Mouse (Mus musculus) cerebellum, adult 18-20 months (tissue): ENCODE data around the gene Casq2.
"Not testable (repeated sequence)": the region's sequence is repeated elsewhere in the genome, so short reads cannot be mapped to it uniquely, and the experiment has no call there.

Experiments
- DNase-seq, 2 experiments: peaks; one replicate each; pipeline ENCODE4 v3.0.0; 2021

Gene Casq2

DNA sequence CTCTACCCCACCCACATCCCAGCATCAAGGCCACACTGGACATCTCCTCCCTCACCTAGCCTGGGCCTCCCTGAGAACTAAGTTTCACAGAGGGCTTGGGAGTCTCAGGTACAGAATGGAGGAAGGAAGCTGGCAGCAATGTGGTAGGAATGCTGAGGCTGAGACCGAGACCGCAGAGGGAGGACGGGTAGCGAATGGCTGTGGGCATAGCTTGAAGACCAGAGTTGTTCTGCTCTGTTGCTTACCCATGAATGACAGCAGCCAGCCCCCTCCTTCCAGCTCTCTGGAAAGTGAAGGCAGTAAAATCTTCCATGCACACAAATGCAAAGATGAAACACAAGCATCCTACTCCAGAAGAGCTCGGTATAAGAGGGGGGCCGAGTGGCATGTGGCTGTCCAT lies 52.7 kb downstream of the Casq2 start:
- DNase-seq = no peak

DNA sequence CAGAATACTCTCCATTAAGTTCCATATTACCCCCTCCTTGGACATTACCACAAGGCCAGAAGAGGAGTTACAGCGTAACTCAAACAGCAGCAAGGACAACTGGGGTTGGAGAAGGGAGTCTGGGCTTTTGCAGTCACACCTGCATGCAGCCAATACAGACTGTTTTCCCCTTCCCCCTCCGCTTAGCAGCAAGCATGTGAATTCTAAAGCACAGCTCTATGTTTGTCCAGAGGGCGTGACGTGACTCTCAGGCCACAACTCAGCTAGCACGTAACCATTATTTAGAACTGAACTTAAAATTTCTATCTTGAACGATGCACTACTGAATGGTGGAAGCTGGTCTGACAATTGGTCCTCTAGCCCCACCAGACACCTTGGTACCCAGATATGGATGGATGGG lies 54.4 kb downstream of the Casq2 start:
- no peak for DNase-seq

DNA sequence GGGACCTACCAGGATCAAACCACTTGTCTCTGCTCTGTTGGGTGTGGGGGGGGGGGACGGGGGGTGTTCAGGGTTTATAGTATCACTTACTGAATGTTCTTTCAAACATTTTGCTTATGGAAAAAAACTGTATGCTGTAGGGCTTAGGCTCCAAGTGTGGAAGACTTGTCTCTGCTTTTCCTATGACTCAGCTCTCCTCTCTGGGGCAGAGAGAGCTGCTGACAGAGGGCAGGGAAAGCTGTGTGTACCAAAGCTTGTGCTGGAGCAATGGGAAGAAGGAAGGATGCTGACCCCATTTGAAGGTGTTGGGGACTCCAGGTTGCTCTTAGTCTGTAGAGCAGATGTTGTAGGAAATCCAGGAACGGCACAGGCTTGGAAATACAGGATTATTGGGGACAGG lies 55.2 kb downstream of the Casq2 start:
- no peak for DNase-seq

DNA sequence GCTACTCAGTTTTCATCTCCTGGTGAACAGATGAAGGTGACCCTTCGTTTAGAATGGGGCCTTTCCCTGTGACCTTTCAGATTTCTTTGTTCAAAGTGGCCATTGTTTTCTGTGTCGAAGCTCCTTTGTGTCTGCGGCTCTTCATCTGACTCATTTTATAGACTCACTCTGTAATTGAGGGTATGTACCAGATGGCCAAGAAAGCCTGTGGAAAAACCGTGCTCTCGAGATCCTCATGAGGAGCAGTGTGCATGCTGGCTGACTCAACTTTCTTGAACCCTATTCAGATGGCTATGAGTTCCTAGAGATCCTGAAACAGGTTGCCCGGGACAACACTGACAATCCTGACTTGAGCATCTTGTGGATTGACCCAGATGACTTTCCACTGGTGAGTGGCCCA lies 55.7 kb downstream of the Casq2 start:
- DNase-seq = no peak

DNA sequence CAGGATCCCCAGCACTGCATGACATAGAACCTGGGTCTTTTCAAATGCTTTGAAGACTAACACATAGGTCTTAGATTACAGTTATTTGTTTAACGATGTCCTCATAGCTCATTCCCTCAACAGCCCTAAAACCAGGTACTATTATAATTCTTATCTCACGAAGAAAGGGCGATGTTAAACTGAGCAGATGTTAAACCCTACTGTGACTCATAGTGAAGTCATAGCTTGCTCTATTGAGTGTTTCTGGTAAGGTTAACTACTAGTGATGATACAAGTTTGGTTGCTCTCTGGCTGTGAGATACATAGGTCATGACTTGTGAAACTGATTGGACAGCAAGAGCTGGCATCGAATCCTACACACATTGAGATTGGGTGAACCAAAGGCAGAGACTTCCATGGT lies 56.7 kb downstream of the Casq2 start:
- DNase-seq = no peak

DNA sequence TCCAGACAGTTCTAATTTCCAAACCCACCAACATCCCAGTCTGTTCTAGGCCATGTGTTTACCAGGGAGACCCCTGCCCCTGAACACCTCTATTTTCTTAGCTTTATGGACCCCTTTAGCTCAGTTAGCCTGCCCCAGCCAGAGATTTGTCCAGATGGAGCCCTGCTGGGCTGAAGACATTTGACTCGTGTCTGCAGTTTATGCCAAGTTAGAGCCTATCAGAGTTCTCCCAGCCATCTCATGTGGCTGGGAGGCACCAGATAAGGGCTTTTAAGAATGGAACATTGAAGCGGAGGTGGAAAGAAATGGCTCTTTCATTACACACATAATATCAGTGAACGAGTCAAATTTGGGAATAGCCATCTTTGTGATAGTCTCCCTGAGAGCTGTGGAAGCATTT lies 57.3 kb downstream of the Casq2 start:
- no peak for DNase-seq

DNA sequence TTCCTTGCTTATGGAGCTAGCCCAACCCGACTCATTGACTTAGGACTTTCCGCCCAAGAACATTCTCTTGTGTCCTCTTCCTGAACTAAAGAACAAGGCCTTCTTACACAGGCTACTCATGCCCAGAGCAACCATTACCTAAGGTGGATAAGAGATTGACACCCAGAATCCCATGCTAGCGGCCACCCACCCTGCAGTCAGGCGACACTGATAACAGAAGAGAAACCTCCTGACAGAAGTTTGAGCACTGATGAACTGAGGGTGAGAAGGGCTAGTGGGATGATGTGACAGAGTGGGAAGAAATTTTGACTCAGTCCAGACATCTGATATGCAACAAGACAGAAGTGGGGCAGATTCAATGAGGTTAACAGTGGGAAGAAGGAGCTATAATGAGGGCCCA lies 58.2 kb downstream of the Casq2 start:
- no peak for DNase-seq

DNA sequence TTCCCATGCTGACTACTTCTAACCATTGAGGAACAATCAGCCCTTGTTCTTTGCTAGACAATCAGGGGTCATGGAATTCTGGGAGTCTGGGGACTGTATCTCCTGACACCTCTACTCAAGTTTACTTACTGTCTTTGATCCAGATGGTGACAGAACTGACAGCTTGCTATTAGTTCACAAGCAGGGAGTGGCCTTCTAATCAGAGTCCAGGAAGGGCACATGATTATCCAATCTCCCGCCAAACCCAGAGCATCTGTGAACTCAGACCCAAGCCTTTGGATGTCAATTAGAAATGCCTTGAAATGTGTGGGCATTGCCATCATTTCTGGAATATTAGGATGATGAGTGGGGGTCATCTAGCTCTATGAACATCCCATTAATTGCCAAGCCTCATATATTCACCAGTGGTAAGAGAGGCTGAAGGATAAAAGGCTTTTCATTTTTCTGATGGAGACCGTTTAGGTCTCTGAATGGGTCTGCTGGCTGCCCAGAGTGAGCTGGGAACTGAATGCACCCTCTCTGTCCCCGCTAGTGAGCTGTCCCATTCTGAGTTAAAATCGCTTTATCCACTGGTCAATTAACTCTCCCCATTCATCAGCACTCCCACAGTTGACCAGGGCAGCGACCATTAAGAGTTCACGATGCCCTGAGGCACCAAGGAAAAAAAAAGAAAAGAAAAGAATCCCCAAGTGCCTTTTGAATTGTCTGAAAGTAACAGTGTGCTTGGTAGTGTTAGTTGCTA lies 59.6 kb downstream of the Casq2 start:
- DNase-seq = no peak

DNA sequence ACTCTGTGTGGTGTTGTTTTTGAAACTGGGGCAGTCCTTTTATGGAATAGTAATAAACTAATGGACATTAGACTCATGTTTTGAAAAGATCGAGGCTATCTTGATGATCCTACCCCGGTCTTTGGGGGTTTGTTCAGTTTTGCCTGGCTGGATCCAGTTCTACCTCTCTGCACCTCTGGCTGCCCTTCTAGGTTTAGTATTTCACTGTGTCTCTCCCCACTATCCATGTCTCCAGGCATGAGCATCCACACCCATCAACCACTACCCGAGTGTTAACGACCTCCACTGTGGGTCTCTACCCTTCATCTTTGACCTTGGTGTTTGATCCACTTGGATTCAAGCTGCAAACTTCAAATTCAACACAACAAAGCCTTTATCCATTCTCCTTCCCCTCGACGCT lies 60.2 kb downstream of the Casq2 start:
- DNase-seq = no peak

DNA sequence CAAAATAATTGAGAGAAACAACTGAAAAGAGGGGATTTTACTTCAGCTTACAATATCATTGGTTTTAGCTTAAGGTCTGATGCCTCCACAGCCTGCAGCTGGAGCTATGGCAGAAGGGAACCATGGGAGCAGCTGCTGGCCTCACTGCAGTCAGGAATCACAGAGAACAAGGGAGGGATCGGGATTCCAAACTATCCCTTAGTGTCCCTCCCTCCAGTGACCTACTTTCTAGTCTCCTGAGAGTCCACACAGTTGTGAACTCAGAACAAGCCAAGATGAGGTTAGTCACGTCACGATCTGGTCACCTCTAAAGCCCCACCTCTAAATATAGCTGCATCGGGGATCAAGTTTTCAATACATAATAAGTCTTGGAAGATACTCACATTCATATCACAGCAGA lies 61.0 kb downstream of the Casq2 start:
- DNase-seq = no peak

DNA sequence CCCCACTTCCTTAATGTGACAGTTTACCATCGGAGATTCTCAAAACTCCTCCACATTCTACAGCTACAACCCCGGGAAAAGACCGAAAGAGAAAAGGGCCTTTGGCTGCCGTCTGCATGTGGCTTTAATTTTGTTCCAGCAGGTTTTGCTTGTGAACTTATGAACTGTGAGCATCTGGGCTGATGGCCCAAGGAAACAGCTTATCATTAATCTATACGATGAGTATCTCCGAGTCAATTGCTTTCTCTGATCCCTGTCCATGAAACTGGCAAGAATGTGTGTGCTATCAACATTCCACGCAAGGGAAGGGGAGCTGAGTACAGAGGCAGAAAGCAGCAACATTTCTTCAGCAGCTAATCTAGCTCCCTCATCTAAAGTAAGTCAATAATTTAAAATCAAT lies 63.7 kb downstream of the Casq2 start:
- DNase-seq = no peak

DNA sequence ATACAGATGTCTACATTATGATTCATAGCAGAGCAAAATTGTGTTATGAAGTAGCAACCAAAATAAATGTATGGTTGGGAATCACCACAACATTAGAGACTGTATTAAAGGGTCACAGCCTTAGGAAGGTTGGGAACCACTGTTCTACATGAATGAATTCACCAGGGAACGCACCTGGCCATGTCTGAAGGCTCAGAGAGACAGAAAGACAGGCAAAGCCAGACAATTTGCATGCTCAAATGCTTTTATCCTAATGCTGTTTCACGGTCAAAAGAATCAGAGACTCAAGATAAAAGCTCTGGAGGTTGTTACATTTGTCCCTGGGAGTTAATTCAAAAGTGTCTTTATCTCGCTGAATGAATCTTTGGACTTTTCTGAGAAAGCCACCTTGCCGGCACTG lies 65.6 kb downstream of the Casq2 start:
- DNase-seq = no peak

DNA sequence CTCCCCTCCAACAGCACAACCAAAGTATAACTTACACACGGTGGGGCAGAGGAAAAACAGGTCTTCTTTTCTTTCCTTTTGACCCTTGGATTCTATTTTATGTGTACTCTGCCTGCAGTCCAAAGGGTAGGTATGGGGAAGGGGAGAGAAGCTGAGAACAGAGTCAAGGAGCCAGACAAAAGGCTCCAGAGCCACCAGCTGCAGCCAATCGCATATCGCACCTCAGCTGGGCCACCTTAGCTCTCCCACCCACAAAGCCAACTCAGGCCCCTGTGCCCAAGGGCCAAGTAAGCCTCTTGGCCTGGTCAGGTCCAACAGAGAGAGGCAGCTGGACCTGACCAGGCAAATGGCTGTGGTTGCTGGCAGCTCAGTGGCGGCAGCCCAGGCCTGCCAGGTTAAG lies 66.3 kb downstream of the Casq2 start:
- no peak for DNase-seq

DNA sequence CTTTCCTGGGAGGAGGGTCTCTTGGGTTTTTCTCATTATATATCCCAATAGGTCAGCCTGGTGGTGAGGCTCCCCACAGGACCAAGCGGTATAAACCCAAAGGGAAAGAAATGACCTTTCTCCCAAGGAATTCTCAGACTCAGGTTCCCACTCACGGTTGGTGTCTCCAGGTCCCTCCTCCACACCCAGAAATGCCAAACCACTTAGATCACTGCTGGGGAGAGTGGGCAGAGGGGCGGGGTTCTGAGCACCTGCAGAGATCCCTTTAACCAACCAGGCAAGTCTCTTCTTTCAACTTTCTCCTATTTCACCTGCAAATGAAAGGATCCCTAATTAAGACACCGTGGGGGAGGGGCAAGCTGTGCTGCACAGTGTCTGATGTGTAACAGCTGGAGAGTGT lies 66.7 kb downstream of the Casq2 start:
- DNase-seq = no peak

DNA sequence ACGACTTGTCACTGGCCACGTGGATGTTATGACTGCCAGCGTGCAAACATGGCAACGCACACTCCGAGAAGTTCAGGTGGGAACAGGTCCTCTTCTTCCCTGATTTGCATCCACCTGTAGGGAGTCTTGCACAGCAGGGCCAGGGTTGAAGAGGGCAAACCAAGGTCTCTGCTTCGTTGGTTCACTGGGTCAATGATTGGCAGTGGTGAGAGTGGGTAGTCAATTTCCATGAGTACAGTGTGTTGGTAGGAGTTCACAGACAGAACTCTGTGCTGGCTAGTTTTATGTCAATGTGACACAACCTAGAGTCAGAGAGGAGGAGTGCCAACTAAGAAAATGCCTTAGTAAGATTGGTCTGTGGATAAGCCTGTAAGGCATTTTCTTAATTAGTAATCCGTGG lies 67.9 kb downstream of the Casq2 start:
- DNase-seq = no peak

DNA sequence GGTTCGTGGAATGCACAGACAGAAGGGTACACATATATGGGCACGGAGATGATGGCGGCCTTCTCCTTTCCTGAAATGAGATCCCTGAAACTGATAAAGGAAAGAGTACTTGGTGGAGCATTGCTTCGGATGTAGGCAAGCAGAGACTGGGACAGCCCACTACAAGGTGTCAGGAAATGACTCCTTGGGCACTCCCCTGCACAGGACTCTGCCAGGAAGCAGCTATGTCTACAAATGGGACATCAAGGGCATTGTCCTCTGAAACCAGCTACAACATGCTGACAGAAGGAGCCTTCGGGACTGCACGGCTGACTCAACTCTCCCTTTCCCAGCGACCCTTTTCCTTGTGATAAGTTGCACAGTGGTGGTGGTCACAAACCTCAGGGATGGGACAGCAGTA lies 70.5 kb downstream of the Casq2 start:
- DNase-seq = no peak

DNA sequence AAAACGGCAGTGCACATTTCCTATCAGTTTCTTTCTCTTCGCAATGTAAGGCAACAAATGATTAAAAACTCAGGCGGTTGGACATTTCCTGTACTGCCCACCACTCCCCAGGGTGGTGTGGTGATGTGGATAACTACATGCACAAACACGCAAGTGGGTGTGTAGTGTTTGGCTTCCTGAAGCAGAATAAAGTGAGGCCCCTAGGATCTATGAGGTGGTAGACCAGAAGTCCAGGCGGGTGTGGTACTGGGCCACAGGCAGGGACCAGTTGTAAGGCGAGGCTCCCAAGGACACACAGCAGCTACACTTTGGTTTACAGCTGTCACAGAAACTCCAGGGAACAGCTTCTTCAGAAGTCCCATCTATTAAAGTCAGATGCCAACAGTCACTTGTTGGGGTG lies 71.4 kb downstream of the Casq2 start:
- DNase-seq = no peak

DNA sequence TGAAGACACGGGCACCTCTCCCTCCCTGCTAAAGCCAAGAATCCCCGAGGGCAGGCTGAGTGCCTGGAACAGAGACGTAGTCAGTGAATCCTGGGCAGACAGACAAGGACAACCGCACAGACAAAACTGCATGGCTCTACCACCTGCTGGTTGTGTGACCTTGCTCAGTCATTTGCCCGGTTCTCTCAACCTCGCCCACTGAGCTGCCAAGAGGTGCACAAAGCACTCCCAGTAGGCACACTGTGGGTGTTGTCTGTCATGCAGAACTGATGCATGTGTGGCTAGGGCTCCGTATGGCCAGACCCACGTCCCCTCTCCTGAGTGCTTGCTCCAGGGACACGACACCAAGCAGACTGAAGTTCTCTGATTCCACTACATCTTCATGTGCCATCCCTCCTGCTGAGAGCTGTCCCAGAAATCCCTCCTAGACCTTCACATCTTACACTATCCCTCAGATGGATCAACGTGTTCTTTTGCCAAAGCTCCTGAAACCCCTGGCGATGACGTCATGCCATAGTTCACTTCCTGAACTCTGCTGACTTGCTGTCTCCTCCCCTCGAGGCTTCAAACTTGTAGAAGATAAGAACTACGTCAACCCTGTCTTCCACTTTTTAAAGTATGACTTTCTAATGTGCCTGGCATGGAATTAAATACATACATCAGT lies 72.7 kb downstream of the Casq2 start:
- no peak for DNase-seq

DNA sequence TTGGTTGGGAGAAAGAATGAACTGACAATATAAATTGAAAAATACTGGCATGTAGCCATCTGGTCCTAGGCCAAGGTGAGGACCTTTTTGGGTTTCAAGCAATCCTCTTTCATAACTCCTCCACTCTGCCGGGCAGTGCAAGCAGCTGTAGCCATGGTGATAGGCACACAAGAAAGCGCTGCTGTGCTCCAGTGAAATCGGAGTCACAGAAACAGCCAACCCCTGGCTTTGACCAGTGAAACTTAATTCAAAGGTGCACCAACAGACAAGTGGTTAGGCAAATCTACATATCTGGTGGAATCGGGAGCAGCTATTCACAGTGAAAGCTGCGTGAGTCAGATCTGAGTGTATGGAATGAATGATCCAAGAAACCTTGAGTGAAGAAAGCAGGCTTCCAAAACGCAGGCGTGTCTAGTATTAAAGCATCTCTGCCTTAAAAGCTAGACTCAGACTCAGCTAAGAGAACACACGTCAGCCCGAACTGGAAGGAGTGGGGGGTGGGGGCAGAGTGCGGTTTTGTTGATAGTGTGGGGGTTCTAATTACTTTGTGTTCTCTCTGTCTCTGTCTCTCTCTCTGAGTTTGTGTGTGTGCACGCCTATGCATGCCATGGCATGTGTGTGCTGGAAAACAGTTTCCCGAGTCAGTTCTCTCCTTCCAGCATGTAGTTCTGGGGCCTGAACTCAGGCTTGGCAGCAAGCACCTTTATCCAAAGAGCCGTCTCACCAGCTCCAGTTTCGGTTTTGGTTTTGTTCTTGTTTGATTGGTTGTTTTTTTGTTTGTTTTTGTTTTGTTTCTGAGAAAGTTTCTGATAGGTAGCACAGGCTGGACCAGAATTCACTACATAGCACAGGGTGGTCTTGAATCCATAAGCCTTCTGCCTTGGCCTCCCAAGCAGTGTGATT lies 73.5 kb downstream of the Casq2 start:
- no peak for DNase-seq

DNA sequence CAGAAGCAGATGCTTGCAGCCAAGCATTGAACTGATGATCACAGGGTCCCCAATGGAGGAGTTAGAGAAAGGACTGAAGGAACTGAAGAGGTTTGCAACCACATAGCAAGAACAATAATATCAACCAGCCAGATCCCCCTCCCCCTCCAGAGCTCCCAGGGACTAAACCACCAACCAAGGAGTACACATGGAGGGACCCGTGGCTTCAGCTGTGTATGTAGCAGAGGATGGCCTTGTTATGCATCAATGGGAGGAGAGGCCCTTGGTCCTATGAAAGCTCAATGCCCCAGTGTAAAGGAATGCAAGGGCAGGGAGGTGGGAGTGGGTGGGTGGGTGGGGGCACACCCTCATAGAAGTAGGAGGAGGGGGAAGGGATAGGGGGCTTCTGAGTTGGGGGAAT lies 77.6 kb downstream of the Casq2 start:
- not testable (repeated sequence) for DNase-seq

DNA sequence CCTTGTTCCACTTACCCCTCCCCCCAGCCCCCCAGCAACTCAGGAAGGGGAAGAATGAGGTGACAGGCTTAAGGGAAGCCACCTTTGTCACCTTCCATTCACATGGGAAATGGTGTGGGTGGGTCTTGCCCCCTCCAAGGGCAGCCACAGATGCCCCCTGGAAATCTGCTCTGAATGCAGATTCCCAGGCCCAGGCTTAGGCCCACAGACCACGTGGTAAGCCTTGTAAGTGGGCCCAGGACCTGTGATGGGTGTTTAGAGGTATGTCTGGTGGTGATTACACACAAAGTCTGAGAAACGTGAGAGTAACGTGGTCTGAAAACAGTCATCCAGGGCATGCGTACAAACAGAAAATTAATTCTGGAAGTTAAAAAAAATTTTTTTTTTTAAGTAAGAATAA lies 78.7 kb downstream of the Casq2 start:
- DNase-seq = no peak

DNA sequence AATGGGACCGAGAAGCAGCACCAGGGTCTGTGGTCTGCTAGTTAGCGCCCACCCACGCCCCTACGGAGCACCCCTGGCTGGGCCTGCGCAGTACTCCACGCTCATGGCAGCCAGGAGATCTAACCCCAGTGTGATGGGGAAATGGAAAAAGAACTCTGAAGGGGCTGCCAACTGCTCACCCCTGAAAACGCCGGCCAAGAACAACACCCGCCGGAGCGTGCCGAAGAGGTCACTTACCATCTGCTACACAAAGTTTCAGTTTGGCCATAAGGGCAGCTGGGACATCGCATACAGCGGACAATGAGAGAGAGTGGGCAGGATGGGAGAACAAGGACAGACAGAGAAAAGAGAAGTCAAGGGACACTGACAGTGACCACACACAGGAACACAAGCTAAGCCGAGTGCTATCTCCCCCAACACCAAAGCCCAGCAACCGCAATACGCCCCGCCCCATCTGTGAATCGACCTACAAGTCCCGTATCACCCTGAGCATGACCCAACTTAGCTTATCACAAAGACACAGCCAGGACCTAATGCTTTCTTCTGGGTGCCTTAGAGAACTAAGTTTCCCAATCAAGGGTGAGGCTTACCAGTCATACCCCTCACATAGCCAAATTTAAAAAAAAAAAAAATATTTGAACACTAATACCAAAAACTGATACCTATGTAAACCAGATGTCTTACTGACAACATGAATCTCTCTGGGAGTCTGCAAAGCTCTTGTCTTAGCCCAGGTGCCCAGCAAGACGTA lies 79.5 kb downstream of the Casq2 start:
- DNase-seq = no peak

DNA sequence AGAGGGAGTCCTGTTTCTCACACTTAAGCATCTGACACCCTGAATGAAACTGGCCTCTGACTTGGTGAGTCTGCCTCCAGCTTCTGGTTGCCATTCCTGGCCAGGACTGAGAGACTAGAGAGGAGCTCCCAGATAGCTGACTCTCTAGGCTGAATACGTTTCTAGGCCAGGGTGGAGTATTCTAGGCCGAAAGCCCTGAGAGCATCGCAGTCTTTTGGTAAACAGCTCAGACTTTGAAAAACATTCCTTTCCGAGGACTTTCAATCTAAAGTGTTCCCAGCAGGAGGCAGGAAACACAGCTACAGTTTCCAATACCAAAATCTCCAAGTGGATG lies 80.0 kb downstream of the Casq2 start:
- DNase-seq = no peak
